Mouse (Mus musculus): Measurements from ENCODE around the gene Tmem161a. TPM values are rescaled to one million over a fixed set of nuclear protein-coding genes. Genes with fewer than 3 reads are reported as not detected.
"Not testable (repeated sequence)": the region's sequence is repeated elsewhere in the genome, so short reads cannot be mapped to it uniquely, and the experiment has no call there.

Tmem161a gene
- polyA plus RNA-seq, 1 experiment: 95.9 TPM

GRCm38 (mm10) chr8:70212112-70213055 is 40.2 kb downstream of the Tmem161a start, which contains the start of gene Slc25a42:
Gene Slc25a42 (minus strand): TSS chr8:70212305.
- TF ChIP-seq CTCF (IDR thresholded peaks at IDR 0.05; ENCODE audit: borderline replicate concordance, extremely low read depth, insufficient read depth, insufficient read length) (no peak), POLR2A (IDR thresholded peaks at IDR 0.05; ENCODE audit: borderline replicate concordance, extremely low read depth, insufficient read depth, insufficient read length, poor library complexity, severe bottlenecking) (peak; percentile 53; the same call in 1 of the 2 replicates)

DNA sequence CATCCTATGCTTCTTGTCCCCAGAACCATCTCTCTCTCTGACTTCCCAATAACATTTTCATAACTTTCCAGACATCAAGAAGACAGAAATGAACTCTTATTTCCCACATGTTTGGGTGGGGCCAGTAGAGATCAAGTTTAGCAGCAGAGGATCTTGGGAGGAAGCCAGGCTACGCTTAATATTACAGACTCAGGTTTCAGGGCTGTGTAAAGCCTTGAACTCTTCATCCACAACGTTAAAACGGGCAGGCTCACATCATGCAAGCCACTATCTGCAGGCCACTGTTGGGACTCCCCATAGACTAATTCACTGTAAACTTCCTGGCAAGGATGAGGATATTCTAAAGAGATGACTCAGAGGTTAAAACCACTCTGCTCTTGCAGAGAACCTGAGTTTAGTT is 42.3 kb downstream of the Tmem161a start:
- TF ChIP-seq CTCF (IDR thresholded peaks at IDR 0.05; ENCODE audit: borderline replicate concordance, extremely low read depth, insufficient read depth, insufficient read length): no peak
- TF ChIP-seq POLR2A (IDR thresholded peaks at IDR 0.05; ENCODE audit: borderline replicate concordance, extremely low read depth, insufficient read depth, insufficient read length, poor library complexity, severe bottlenecking): no peak
- no peak for DNase-seq (ENCODE audit: low read depth)

More at GRCm38 (mm10) chr8:70212112-70213055, 40.2 kb downstream of the Tmem161a start, which contains the start of gene Slc25a42:
- DNase-seq (ENCODE audit: low read depth): peak; percentile 100

DNA sequence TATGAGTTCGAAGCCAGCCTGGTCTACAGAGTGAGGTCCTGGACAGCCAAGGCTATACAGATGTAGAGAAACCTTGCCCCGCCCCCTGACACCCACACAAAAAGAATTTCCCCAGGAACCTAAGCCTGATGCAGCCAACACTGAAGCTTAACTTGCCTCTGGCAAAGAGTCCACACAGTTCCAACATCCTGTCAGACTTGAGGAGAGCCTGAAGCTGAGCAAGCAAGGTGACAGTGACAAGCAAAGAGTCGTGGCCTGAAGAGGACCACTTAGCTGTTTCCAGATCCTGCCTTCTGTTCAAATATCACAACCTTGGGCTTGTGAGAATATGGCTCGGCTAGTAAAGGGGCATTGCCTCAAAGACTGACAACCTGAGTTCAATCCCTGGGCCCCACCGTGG is 42.9 kb downstream of the Tmem161a start:
- DNase-seq (ENCODE audit: low read depth): no peak
- no peak for TF ChIP-seq CTCF (IDR thresholded peaks at IDR 0.05; ENCODE audit: borderline replicate concordance, extremely low read depth, insufficient read depth, insufficient read length)
- TF ChIP-seq POLR2A (IDR thresholded peaks at IDR 0.05; ENCODE audit: borderline replicate concordance, extremely low read depth, insufficient read depth, insufficient read length, poor library complexity, severe bottlenecking): no peak

- DNase-seq (ENCODE audit: low read depth): not testable (repeated sequence)
These were observed 44.0 kb downstream of the Tmem161a start for GRCm38 (mm10) chr8:70216161-70216560.

DNA sequence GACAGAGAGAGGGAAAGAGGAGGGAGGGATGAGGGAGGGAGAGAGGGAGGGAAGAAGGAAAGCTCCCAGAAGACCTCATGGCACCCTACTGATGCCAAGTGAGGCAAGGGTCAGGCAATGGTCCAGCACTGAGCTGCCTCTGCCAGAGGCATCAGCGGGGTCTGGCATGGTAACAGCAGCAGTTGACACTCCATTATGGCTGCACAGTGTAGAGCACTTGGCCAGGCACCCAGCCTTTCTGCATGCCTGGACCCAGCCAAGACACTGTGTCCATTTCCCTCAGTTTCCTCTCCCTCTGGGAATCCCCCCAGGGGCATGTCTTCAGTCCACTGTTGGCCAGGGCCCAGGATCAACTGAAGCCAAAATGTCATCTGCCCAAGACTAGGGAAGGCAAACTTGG is 44.4 kb downstream of the Tmem161a start:
- DNase-seq (ENCODE audit: low read depth): peak; percentile 39
- TF ChIP-seq POLR2A (IDR thresholded peaks at IDR 0.05; ENCODE audit: borderline replicate concordance, extremely low read depth, insufficient read depth, insufficient read length, poor library complexity, severe bottlenecking) (no peak), CTCF (IDR thresholded peaks at IDR 0.05; ENCODE audit: borderline replicate concordance, extremely low read depth, insufficient read depth, insufficient read length) (no peak)

DNA sequence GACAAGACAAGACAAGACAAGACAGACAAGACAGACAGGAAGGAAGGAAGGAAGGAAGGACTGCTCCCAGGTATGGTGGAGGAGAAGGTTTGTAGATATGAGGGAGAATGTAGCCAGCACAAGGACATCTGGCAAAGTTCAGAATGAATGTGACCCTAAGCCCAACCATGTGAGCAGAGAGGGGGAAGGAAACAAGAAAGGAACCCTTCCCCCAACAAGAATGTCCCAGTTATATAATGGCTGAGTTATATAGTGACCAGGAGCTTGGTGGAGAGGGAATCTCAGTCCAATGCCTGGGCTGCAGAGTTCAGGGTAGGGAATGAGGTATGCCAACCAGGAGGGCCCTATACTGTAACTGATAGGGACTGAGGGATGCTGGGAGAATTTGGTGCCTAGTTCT is 45.3 kb downstream of the Tmem161a start:
- DNase-seq (ENCODE audit: low read depth): no peak
- TF ChIP-seq POLR2A (IDR thresholded peaks at IDR 0.05; ENCODE audit: borderline replicate concordance, extremely low read depth, insufficient read depth, insufficient read length, poor library complexity, severe bottlenecking): no peak
- no peak for TF ChIP-seq CTCF (IDR thresholded peaks at IDR 0.05; ENCODE audit: borderline replicate concordance, extremely low read depth, insufficient read depth, insufficient read length)

DNA sequence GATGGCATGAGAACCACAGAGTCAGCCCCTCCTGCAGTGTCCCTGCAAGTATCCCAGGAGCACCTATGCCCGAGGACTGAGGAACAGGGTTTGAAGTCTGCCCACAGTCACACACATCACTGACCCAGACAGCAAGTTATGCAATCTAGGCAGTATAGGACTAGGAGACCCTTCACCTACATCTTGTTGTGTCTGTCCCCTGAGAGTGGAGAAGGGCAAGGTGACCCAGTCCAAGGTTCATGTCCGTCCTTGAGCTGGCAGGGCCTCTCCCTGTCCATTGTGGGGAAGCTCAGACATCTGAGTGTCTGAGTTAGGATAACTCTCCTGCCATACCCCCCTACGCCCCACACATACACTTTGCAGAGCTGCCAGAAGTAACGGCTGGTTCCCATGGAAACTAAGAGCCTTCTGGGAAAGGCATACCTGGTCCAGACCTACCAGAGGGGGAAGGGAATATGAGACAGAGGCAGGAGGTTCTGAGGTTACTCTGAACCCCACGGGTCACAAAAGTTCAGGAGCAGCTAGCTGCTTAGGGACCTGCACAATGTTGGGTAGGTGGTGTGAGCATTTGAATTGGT is 47.0 kb downstream of the Tmem161a start:
- TF ChIP-seq CTCF (IDR thresholded peaks at IDR 0.05; ENCODE audit: borderline replicate concordance, extremely low read depth, insufficient read depth, insufficient read length) (no peak), POLR2A (IDR thresholded peaks at IDR 0.05; ENCODE audit: borderline replicate concordance, extremely low read depth, insufficient read depth, insufficient read length, poor library complexity, severe bottlenecking) (no peak)
- DNase-seq (ENCODE audit: low read depth): peak; percentile 18

- TF ChIP-seq CTCF (IDR thresholded peaks at IDR 0.05; ENCODE audit: borderline replicate concordance, extremely low read depth, insufficient read depth, insufficient read length) (no peak), POLR2A (IDR thresholded peaks at IDR 0.05; ENCODE audit: borderline replicate concordance, extremely low read depth, insufficient read depth, insufficient read length, poor library complexity, severe bottlenecking) (no peak)
- no peak for DNase-seq (ENCODE audit: low read depth)
These were observed 48.2 kb downstream of the Tmem161a start for GRCm38 (mm10) chr8:70220236-70220840.

- no peak for TF ChIP-seq POLR2A (IDR thresholded peaks at IDR 0.05; ENCODE audit: borderline replicate concordance, extremely low read depth, insufficient read depth, insufficient read length, poor library complexity, severe bottlenecking)
- no peak for TF ChIP-seq CTCF (IDR thresholded peaks at IDR 0.05; ENCODE audit: borderline replicate concordance, extremely low read depth, insufficient read depth, insufficient read length)
- no peak for DNase-seq (ENCODE audit: low read depth)
These were observed 48.8 kb downstream of the Tmem161a start for GRCm38 (mm10) chr8:70220911-70221310.

- no peak for DNase-seq (ENCODE audit: low read depth)
These were observed 49.9 kb downstream of the Tmem161a start for GRCm38 (mm10) chr8:70222041-70222440.

DNA sequence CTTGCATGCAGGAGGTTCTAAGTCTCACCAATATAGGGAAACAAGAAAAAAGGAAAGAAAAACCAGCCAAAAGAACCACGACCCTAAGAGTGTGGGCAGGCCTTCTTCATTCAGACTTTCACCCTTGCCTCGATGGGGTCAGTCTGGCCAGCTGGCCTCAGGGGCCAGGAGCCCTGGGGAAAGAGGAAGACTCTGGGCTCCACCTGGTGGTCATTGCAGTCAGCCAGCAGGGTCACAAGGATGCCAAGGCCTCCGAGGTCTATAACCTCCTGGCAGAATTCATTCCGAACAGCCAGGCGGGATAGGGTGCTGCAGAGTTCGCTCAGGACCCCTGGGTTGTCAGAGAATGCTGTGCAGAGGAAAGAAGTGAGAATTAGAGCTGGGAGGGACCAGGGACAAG is 51.2 kb downstream of the Tmem161a start:
- no peak for DNase-seq (ENCODE audit: low read depth)

More at GRCm38 (mm10) chr8:70222041-70222440, 49.9 kb downstream of the Tmem161a start:
- TF ChIP-seq CTCF (IDR thresholded peaks at IDR 0.05; ENCODE audit: borderline replicate concordance, extremely low read depth, insufficient read depth, insufficient read length) (no peak), POLR2A (IDR thresholded peaks at IDR 0.05; ENCODE audit: borderline replicate concordance, extremely low read depth, insufficient read depth, insufficient read length, poor library complexity, severe bottlenecking) (no peak)

More for the DNA sequence above, 51.2 kb downstream of the Tmem161a start:
- peak; percentile 41; the same call in 1 of the 2 replicates for TF ChIP-seq CTCF (IDR thresholded peaks at IDR 0.05; ENCODE audit: borderline replicate concordance, extremely low read depth, insufficient read depth, insufficient read length)
- TF ChIP-seq POLR2A (IDR thresholded peaks at IDR 0.05; ENCODE audit: borderline replicate concordance, extremely low read depth, insufficient read depth, insufficient read length, poor library complexity, severe bottlenecking): no peak

Data from brain, embryonic 14.5 days (tissue).